Mouse (Mus musculus) myocyte (in vitro differentiated cells): ENCODE data around the gene Hcrt. TPM values are rescaled to one million over a fixed set of nuclear protein-coding genes. Genes with fewer than 3 reads are reported as not detected.

Experiments
- H3K27me3 ChIP-seq: one replicate; pipeline ENCODE4 v1.6.1; 2011; ENCODE audit not compliant: control insufficient read depth, insufficient read depth, insufficient read length
- H3K36me3 ChIP-seq: one replicate; pipeline ENCODE4 v1.6.1; 2011; ENCODE audit not compliant: control insufficient read depth, insufficient read depth
- H3K4me2 ChIP-seq: one replicate; pipeline ENCODE4 v1.6.1; 2011; ENCODE audit warnings: low read depth, control low read depth
- H3K4me3 ChIP-seq: one replicate; pipeline ENCODE4 v1.5.1; 2011; ENCODE audit warnings: mild to moderate bottlenecking, control low read depth, moderate library complexity
- H3K79me2 ChIP-seq: one replicate; pipeline ENCODE4 v1.6.1; 2011; ENCODE audit not compliant: control insufficient read depth, insufficient read depth
- H3ac ChIP-seq: one replicate; pipeline ENCODE4 v1.6.1; 2011; ENCODE audit not compliant: control insufficient read depth, insufficient read length
- CEBPB ChIP-seq: IDR thresholded peaks from 2 replicates; pipeline ENCODE4 v1.6.1; 2011; ENCODE audit warnings: mild to moderate bottlenecking, moderate library complexity; ENCODE audit not compliant: poor library complexity, insufficient read depth, severe bottlenecking
- E2F4 ChIP-seq: IDR thresholded peaks from one replicate; pipeline ENCODE4 v1.6.1; 2011; ENCODE audit warnings: mild to moderate bottlenecking, control low read depth, moderate library complexity; ENCODE audit not compliant: insufficient read depth
- MAX ChIP-seq: IDR thresholded peaks from one replicate; pipeline ENCODE4 v1.6.1; 2011; ENCODE audit warnings: low read depth, mild to moderate bottlenecking, control low read depth
- MYOD1 ChIP-seq, 3 experiments: IDR thresholded peaks; one replicate each; pipeline ENCODE4 v1.6.1; 2011; ENCODE audit warnings: control low read depth in 2 of 3, low read depth in 2 of 3, mild to moderate bottlenecking in 2 of 3, moderate library complexity in 1 of 3; ENCODE audit not compliant: insufficient read length in 2 of 3, control insufficient read depth in 1 of 3
- MYOG ChIP-seq, 3 experiments: IDR thresholded peaks; one replicate each; pipeline ENCODE4 v1.6.1; 2011; ENCODE audit warnings: control low read depth in 2 of 3, low read depth in 2 of 3, mild to moderate bottlenecking in 2 of 3; ENCODE audit not compliant: insufficient read length in 2 of 3, control insufficient read depth in 1 of 3, insufficient read depth in 1 of 3
- POLR2A ChIP-seq: IDR thresholded peaks from one replicate; pipeline ENCODE4 v1.6.1; 2011; ENCODE audit warnings: low read depth, mild to moderate bottlenecking, control low read depth, moderate library complexity; ENCODE audit not compliant: insufficient read length
- POLR2AphosphoS2 ChIP-seq: IDR thresholded peaks from one replicate; pipeline ENCODE4 v1.6.1; 2011; ENCODE audit warnings: low read depth, control low read depth; ENCODE audit not compliant: insufficient read length
- REST ChIP-seq: IDR thresholded peaks from one replicate; pipeline ENCODE4 v1.6.1; 2011; ENCODE audit warnings: mild to moderate bottlenecking, control low read depth, moderate library complexity; ENCODE audit not compliant: insufficient read depth, insufficient read length
- SRF ChIP-seq: IDR thresholded peaks from one replicate; pipeline ENCODE4 v1.6.1; 2011; ENCODE audit warnings: low read depth; ENCODE audit not compliant: control insufficient read depth, insufficient read length
- TCF12 ChIP-seq: IDR thresholded peaks from one replicate; pipeline ENCODE4 v1.6.1; 2011; ENCODE audit warnings: mild to moderate bottlenecking, control low read depth; ENCODE audit not compliant: poor library complexity, insufficient read depth, severe bottlenecking
- TCF3 ChIP-seq: IDR thresholded peaks from one replicate; pipeline ENCODE4 v1.6.1; 2011; ENCODE audit warnings: low read depth, control low read depth; ENCODE audit not compliant: insufficient read length
- USF1 ChIP-seq: IDR thresholded peaks from one replicate; pipeline ENCODE4 v1.6.1; 2011; ENCODE audit warnings: low read depth, mild to moderate bottlenecking, control low read depth, moderate library complexity
- polyA plus RNA-seq: library from polyadenylated mRNA; unstranded; fragments of >200 nt; fragmentation: generic; extraction: Trizol; gene quantifications from one replicate; pipeline ENCODE4 v1.2.1, GENCODE M21; 2012; ENCODE audit warnings: missing spikeins

Hcrt gene
- polyA plus RNA-seq, 1 experiment = not detected

- TF ChIP-seq POLR2AphosphoS2 (no peak), MAX (no peak), REST (no peak), MYOD1 (IDR thresholded peaks at IDR 0.05; ENCODE audit: control insufficient read depth in 1 of 3, insufficient read length in 2 of 3, low read depth in 2 of 3) (no peak), CEBPB (no peak), TCF3 (no peak), MYOG (IDR thresholded peaks at IDR 0.05; ENCODE audit: control insufficient read depth in 1 of 3, insufficient read depth in 1 of 3, insufficient read length in 2 of 3, low read depth in 2 of 3) (no peak), E2F4 (no peak), SRF (no peak), TCF12 (no peak), USF1 (no peak), POLR2A (no peak)
- H3K4me3 ChIP-seq = no peak overlapping the region
- peaks cover 6% of the 10 kb centered on the region for H3K36me3 ChIP-seq
- peaks cover 78% of the 10 kb centered on the region for H3K79me2 ChIP-seq
- no peaks in the 10 kb centered on the region for H3K27me3 ChIP-seq
- H3ac ChIP-seq = no peak overlapping the region
- no peak overlapping the region for H3K4me2 ChIP-seq
These were observed 35.5 kb downstream of the Hcrt start for GRCm38 (mm10) chr11:100727201-100727600.

- TF ChIP-seq MYOG (IDR thresholded peaks at IDR 0.05; ENCODE audit: control insufficient read depth in 1 of 3, insufficient read depth in 1 of 3, insufficient read length in 2 of 3, low read depth in 2 of 3) = no peak
- no peak for TF ChIP-seq REST
- TF ChIP-seq TCF3 = no peak
- TF ChIP-seq MAX = no peak
- no peak for TF ChIP-seq CEBPB
- TF ChIP-seq SRF = no peak
- no peak for TF ChIP-seq POLR2A
- no peak for TF ChIP-seq E2F4
- TF ChIP-seq MYOD1 (IDR thresholded peaks at IDR 0.05; ENCODE audit: control insufficient read depth in 1 of 3, insufficient read length in 2 of 3, low read depth in 2 of 3) = no peak
- TF ChIP-seq TCF12 = no peak
- no peak for TF ChIP-seq POLR2AphosphoS2
- TF ChIP-seq USF1 = no peak
- H3K36me3 ChIP-seq = peaks cover 6% of the 10 kb centered on the region
These were observed 37.7 kb downstream of the Hcrt start for GRCm38 (mm10) chr11:100724919-100725512.

GRCm38 (mm10) chr11:100722493-100723028 is 40.2 kb downstream of the Hcrt start:
- Histone ChIP-seq H3K4me3 (no peak overlapping the region), H3K27me3 (no peaks in the 10 kb centered on the region), H3K4me2 (no peak overlapping the region), H3K36me3 (no peaks in the 10 kb centered on the region), H3K79me2 (peaks cover 66% of the 10 kb centered on the region), H3ac (no peak overlapping the region)
- TF ChIP-seq TCF12 = no peak
- TF ChIP-seq POLR2AphosphoS2 = no peak
- TF ChIP-seq MYOG (IDR thresholded peaks at IDR 0.05; ENCODE audit: control insufficient read depth in 1 of 3, insufficient read depth in 1 of 3, insufficient read length in 2 of 3, low read depth in 2 of 3) = no peak
- no peak for TF ChIP-seq MYOD1 (IDR thresholded peaks at IDR 0.05; ENCODE audit: control insufficient read depth in 1 of 3, insufficient read length in 2 of 3, low read depth in 2 of 3)
- TF ChIP-seq MAX = no peak
- no peak for TF ChIP-seq TCF3
- TF ChIP-seq POLR2A = no peak
- TF ChIP-seq E2F4 = no peak
- no peak for TF ChIP-seq CEBPB
- TF ChIP-seq USF1 = no peak
- no peak for TF ChIP-seq SRF

More at GRCm38 (mm10) chr11:100724919-100725512, 37.7 kb downstream of the Hcrt start:
- Histone ChIP-seq H3K27me3 (no peaks in the 10 kb centered on the region), H3K4me2 (no peak overlapping the region), H3K4me3 (no peak overlapping the region), H3K79me2 (peaks cover 79% of the 10 kb centered on the region), H3ac (no peak overlapping the region)

GRCm38 (mm10) chr11:100721776-100722492 is 40.8 kb downstream of the Hcrt start:
- no peak overlapping the region for H3K4me2 ChIP-seq
- no peak for TF ChIP-seq POLR2AphosphoS2
- TF ChIP-seq MYOD1 (IDR thresholded peaks at IDR 0.05; ENCODE audit: control insufficient read depth in 1 of 3, insufficient read length in 2 of 3, low read depth in 2 of 3) = no peak
- no peak for TF ChIP-seq MYOG (IDR thresholded peaks at IDR 0.05; ENCODE audit: control insufficient read depth in 1 of 3, insufficient read depth in 1 of 3, insufficient read length in 2 of 3, low read depth in 2 of 3)
- TF ChIP-seq USF1 = no peak
- TF ChIP-seq TCF12 = no peak
- TF ChIP-seq POLR2A = no peak
- no peak for TF ChIP-seq MAX
- TF ChIP-seq E2F4 = no peak
- no peak for TF ChIP-seq SRF
- TF ChIP-seq CEBPB = no peak
- no peak for TF ChIP-seq REST
- no peak for TF ChIP-seq TCF3
- H3ac ChIP-seq = no peak overlapping the region
- H3K4me3 ChIP-seq = no peak overlapping the region
- no peaks in the 10 kb centered on the region for H3K27me3 ChIP-seq
- peaks cover 2% of the 10 kb centered on the region for H3K36me3 ChIP-seq
- peaks cover 60% of the 10 kb centered on the region for H3K79me2 ChIP-seq
